Mouse (Mus musculus) testis, adult 2 months (tissue): Measurements from ENCODE around the gene Ublcp1.

Source experiments
- CTCF ChIP-seq: fragments of 200-500 bp; IDR thresholded peaks from 2 replicates; pipeline ENCODE4 v1.5.1; 2012; ENCODE audit warnings: low read depth, mild to moderate bottlenecking, inconsistent platforms, low read length, moderate library complexity; ENCODE audit not compliant: control insufficient read depth, insufficient read depth, insufficient replicate concordance
- POLR2A ChIP-seq: fragments of 200-500 bp; IDR thresholded peaks from 2 replicates; pipeline ENCODE4 v1.6.1; 2012; ENCODE audit warnings: low read depth, mild to moderate bottlenecking, inconsistent platforms, low read length, moderate library complexity; ENCODE audit not compliant: control insufficient read depth

DNA sequence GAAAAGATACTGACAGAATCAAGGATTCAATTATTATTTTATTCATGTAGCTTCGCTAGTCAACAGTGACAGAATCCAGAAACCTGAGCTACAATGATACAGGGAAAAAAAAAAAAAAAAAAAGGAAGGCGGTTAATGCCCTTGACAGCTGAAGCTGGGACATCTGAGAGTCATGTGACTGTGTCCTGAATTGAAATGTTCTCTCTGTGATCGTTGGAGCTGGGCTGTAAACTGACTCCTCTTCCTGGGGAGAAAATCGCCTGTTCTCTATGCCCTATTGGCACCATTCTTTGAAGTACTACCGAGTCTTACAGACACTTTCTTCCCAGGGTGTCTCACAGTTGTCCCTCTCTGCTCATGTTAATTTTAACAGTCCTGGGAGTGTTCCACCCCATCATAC lies 32.6 kb upstream of the Ublcp1 start:
- TF ChIP-seq CTCF (no peak), POLR2A (no peak)
